Mouse (Mus musculus) forebrain, embryonic 12.5 days (tissue): ENCODE results near the gene Slc44a5. TPM values are rescaled to one million over a fixed set of nuclear protein-coding genes. Genes with fewer than 3 reads are reported as not detected.

Source experiments
- ATAC-seq: fragments of 200-750 bp; cut with Nextera tagmentation; 2 replicates; pipeline ENCODE4 v1.8.0; 2017; ENCODE audit warnings: moderate TSS enrichment; ENCODE audit not compliant: low FRiP score
- H3K27ac ChIP-seq: fragments of 300-500 bp; sonication (generic); 2 replicates; pipeline ENCODE4 v1.5.1; 2016; ENCODE audit warnings: mild to moderate bottlenecking
- H3K27me3 ChIP-seq: fragments of 300-500 bp; sonication (generic); 2 replicates; pipeline ENCODE4 v1.6.1; 2016; ENCODE audit warnings: mild to moderate bottlenecking
- H3K36me3 ChIP-seq: fragments of 300-500 bp; sonication (generic); replicated peaks from 2 replicates; pipeline ENCODE4 v1.6.1; 2016; ENCODE audit warnings: mild to moderate bottlenecking
- H3K4me1 ChIP-seq: fragments of 300-500 bp; sonication (generic); 2 replicates; pipeline ENCODE4 v1.6.1; 2016
- H3K4me2 ChIP-seq: fragments of 300-500 bp; sonication (generic); 2 replicates; pipeline ENCODE4 v1.6.1; 2016; ENCODE audit warnings: mild to moderate bottlenecking, moderate library complexity
- H3K4me3 ChIP-seq: fragments of 300-500 bp; sonication (generic); replicated peaks from 2 replicates; pipeline ENCODE4 v1.5.1; 2016; ENCODE audit warnings: mild to moderate bottlenecking
- H3K9ac ChIP-seq: fragments of 300-500 bp; sonication (generic); 2 replicates; pipeline ENCODE4 v1.6.1; 2016; ENCODE audit warnings: mild to moderate bottlenecking
- H3K9me3 ChIP-seq: fragments of 300-500 bp; sonication (generic); 2 replicates; pipeline ENCODE4 v1.6.1; 2016
- WGBS: fragments of 180-500 bp; shearing (Covaris S2); methylation state at CpG from one replicate; pipeline ENCODE4 v1.1.7; 2016; 5-methylcytosine and 5-hydroxymethylcytosine counted together
- polyA plus RNA-seq: library from polyadenylated mRNA; unstranded; fragments of >200 nt; fragmentation: Nextera tagmentation; extraction: Ambion mirVana; gene quantifications from 2 replicates; pipeline ENCODE4 v1.2.1, GENCODE M21; 2016

The Slc44a5 gene
- polyA plus RNA-seq, 1 experiment from 2014 or later: 4.7 TPM

DNA sequence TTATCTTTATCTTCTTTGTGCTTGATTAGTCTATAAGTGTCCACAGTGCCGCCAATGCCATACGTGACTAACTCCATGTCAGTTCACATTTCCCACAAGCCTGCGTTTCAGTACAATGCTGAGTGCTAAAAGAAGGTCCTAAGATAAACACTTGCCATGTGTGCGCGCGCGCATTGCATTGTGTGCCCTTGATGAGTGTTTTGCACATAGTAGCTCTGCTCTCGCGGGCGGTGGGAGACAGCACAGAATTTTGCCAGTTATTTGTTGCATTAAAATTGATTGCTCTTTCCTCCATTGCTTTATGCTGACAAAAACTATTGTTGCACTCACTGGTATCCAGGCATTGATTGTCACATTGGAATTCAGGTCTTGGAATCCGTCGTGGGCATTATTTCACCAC lies 108.5 kb downstream of the Slc44a5 start:
- Histone ChIP-seq H3K4me3 (no peak overlapping the region), H3K4me2 (peak overlapping the region; percentile 21), H3K9ac (no peak overlapping the region), H3K4me1 (peaks cover 26% of the 10 kb centered on the region), H3K27me3 (no peaks in the 10 kb centered on the region), H3K9me3 (no peaks in the 10 kb centered on the region), H3K27ac (no peak overlapping the region), H3K36me3 (no peaks in the 10 kb centered on the region)
- WGBS: 37% methylated on average over 12 of the region's 12 CpGs
- peak; percentile 71; the same call in 1 of the 2 replicates for ATAC-seq

DNA sequence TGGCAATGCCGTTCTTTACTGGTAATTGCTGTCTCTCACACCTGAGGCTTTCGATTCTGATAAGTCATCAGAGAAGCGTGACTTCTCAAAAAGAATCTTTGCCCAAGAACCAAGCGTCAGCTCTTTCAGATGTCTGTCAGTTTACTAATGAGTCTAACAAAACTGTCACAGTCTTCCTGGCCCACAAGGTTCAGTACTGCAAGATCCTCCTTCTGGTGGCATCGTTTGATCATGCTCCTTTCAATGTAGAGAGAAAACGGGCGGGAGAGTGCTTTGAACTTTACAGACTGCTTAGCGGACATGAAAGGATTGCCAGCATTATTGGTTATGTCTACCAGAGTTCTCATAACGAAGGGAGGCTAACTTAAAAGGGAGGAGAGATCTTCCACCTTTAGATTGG lies 109.0 kb downstream of the Slc44a5 start:
- Histone ChIP-seq H3K4me3 (no peak overlapping the region), H3K9ac (no peak overlapping the region), H3K27ac (peak overlapping the region; percentile 36; the same call in 1 of the 2 replicates), H3K4me2 (peak overlapping the region; percentile 21), H3K27me3 (no peaks in the 10 kb centered on the region), H3K9me3 (no peaks in the 10 kb centered on the region), H3K4me1 (peaks cover 26% of the 10 kb centered on the region), H3K36me3 (no peaks in the 10 kb centered on the region)
- WGBS: 16% methylated on average over 9 of the region's 9 CpGs
- peak; percentile 33; the same call in 1 of the 2 replicates for ATAC-seq

DNA sequence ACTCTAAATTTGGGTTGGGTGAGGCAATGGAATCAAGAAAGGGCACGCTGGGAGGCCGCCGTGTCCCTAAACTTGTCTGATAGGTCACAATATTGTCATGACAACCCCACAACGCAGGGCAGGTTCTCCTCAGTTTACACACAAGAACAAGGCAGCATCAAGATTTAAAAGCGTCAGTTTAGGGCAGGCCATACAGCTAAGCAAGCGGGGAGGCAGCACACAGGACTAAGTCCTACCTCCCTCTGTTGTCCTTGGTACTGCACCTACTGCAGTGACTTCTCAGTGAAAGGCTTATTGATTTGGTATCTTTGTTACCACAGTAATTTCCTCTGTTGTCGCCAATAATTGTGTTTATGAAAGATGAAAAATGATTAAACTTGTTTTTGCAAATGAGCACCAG lies 109.7 kb downstream of the Slc44a5 start:
- H3K27me3 ChIP-seq: no peaks in the 10 kb centered on the region
- no peaks in the 10 kb centered on the region for H3K36me3 ChIP-seq
- peaks cover 26% of the 10 kb centered on the region for H3K4me1 ChIP-seq
- no peak overlapping the region for H3K27ac ChIP-seq
- H3K4me3 ChIP-seq: no peak overlapping the region
- H3K9ac ChIP-seq: no peak overlapping the region
- H3K4me2 ChIP-seq: no peak overlapping the region
- 64% methylated on average over 7 of the region's 7 CpGs for WGBS
- no peaks in the 10 kb centered on the region for H3K9me3 ChIP-seq
- ATAC-seq: no peak

DNA sequence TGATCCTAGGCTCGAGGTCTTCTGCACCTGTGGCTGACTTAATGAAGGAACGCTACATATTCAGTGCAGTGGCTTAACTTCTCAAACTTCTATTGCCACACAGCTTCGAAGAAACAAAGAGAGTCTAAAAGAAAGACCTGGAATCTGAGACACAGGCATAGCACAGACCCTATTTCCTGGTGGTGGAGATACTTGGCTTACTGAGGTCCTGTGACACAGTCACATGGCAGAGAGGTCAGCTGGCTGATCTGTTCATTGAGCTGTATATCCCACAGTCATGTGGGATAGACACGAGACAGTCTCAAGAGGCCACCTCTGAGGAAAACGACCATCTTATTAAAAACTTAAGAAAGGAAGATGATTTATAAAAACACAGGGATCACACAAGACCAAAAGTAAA lies 116.8 kb downstream of the Slc44a5 start:
- 82% methylated on average over 5 of the region's 5 CpGs for WGBS
- Histone ChIP-seq H3K9me3 (no peaks in the 10 kb centered on the region), H3K4me1 (peaks cover 12% of the 10 kb centered on the region; the same call in 1 of the 2 replicates), H3K27me3 (no peaks in the 10 kb centered on the region), H3K4me2 (no peak overlapping the region), H3K27ac (no peak overlapping the region), H3K36me3 (no peaks in the 10 kb centered on the region), H3K9ac (no peak overlapping the region), H3K4me3 (no peak overlapping the region)
- no peak for ATAC-seq

DNA sequence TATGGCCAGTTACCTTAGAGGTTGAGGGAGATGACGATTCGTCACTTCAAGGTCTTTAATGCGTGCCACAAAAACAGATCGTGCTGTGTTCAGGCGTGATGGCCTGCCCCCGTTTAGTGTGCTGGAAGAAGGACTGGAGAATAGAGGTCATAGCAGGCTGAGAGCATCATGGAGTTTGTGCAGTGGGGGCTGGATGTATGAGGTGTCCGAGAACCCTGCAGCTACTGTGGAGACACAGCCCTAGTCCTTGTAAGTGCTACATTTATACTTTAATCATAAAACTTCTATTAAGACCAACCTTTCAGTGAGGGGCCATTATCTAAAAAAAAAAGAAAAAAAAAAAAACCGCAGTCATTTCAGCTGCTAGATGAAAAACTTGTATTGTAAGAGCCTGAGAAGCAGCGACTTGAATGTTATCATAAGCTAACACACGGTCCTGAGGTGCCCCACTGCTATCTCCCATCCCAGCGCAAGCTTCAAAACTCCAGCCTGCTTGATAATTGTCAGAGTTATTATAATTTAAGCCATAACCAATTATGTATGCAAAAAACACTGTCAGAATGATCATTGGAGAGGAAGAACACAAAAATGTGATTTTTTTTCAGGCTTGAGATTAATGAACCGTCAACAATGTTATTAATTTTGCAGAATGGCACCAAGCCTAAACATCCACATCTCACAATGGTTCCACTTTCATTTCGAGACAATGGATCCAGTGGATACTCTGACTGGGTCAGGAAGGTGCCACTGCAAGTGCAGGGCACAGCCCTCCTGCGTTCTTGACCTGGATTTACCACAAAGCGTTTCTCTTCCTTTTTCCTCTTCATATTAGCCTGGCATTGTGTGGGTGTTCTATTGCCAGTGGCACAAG lies 118.5 kb downstream of the Slc44a5 start:
- Histone ChIP-seq H3K4me1 (peaks cover 12% of the 10 kb centered on the region; the same call in 1 of the 2 replicates), H3K9me3 (no peaks in the 10 kb centered on the region), H3K9ac (no peak overlapping the region), H3K27me3 (no peaks in the 10 kb centered on the region), H3K4me2 (no peak overlapping the region), H3K36me3 (no peaks in the 10 kb centered on the region), H3K4me3 (no peak overlapping the region), H3K27ac (no peak overlapping the region)
- no peak for ATAC-seq
- WGBS: 83% methylated on average over 15 of the region's 15 CpGs

DNA sequence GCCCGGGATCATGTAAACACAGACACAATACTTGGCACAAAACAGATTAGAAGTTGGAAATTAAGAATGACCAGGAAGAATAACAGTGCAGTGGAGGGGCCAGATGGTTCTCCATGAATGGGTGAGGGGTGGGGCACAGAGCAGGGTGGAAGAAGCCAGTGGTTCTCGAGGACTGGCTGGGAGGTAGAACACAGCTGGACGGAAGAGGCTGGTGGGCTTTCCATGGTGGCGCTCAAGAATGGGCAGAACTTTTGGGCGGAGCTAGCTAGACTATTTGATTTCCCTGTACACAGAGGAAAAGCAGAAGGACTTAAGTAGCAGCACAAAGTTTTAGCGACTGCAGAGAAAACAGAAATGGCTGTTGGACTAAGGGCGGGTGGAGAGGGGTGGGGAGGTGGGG lies 119.2 kb downstream of the Slc44a5 start:
- Histone ChIP-seq H3K9ac (no peak overlapping the region), H3K36me3 (no peaks in the 10 kb centered on the region), H3K4me3 (no peak overlapping the region), H3K4me1 (peaks cover 12% of the 10 kb centered on the region; the same call in 1 of the 2 replicates), H3K4me2 (no peak overlapping the region), H3K27ac (no peak overlapping the region), H3K27me3 (no peaks in the 10 kb centered on the region), H3K9me3 (no peaks in the 10 kb centered on the region)
- 46% methylated on average over 7 of the region's 7 CpGs for WGBS
- no peak; the same call in 1 of the 2 replicates for ATAC-seq

DNA sequence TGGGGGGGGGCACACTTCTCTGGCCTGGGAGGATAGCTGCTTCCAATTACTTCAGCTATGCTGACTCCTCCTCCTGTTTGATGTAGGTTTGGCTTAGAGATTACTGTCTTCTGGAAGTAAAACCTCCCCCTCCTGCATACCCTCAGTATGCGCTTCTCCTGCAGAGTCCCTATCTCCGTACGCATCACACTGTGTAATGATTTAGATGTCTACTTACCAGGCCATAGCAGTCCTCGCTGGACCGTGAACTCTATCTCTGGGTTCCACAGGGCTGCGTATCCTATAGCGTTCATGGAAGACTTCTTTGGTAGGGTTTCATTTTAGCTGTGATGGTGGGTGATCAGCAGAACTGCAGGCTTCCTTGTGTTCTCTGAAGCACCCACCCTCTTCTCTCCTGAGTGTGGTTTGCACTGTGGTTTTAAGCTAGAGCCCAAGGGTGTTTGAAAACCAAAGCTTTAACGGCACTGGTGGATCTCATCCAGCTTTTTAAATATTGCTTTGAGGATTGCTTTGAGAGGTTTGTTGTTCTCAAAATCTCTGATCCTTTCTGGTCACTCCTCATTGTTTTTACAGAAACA lies 120.6 kb downstream of the Slc44a5 start:
- WGBS: 68% methylated on average over 8 of the region's 8 CpGs
- Histone ChIP-seq H3K27ac (no peak overlapping the region), H3K9me3 (no peaks in the 10 kb centered on the region), H3K4me3 (no peak overlapping the region), H3K4me2 (no peak overlapping the region), H3K4me1 (peaks cover 12% of the 10 kb centered on the region; the same call in 1 of the 2 replicates), H3K27me3 (no peaks in the 10 kb centered on the region), H3K9ac (no peak overlapping the region), H3K36me3 (no peaks in the 10 kb centered on the region)
- no peak for ATAC-seq

DNA sequence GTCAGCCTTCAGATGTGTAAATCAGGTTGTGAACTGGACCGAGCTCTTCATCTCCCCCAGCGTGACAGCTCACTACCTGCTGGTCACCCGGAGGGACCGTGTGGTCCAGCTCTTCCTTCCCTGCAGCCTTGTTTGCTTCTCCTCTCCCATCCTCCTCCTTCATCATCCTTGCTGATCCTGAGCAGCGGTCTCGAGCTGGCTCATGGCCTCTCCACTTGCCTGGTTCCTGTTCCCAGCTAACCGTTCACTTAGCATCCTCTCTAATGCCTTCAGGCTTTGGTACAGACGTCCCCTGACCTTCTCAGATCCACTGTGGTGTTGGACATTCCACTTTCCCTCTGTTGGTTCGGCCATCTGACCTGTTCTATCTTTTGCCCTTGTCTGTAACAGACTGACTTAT lies 128.4 kb downstream of the Slc44a5 start:
- no peaks in the 10 kb centered on the region for H3K27me3 ChIP-seq
- no peak overlapping the region for H3K4me3 ChIP-seq
- 86% methylated on average over 9 of the region's 9 CpGs for WGBS
- H3K4me2 ChIP-seq: no peak overlapping the region
- H3K4me1 ChIP-seq: no peaks in the 10 kb centered on the region; the same call in 1 of the 2 replicates
- no peak overlapping the region for H3K9ac ChIP-seq
- H3K36me3 ChIP-seq: no peaks in the 10 kb centered on the region
- H3K9me3 ChIP-seq: no peaks in the 10 kb centered on the region
- no peak for ATAC-seq
- H3K27ac ChIP-seq: no peak overlapping the region

DNA sequence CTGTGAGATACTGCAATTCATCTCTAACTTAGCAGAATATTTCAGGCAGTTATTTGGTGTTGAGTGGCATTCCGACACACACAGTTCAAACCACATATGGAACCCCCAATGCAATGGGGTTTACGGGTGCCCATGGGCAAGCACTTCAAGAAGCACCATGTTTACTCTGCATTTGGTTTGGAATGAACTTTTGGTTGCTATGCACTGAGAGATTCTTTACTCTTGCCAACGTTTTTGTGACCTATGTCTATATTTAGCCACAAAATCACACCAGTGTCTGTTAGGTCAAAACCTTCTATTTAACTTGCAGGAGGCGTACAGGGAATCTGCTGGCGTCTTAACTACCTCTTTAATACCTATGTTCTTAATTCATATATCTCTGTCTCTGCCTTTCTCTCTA lies 137.3 kb downstream of the Slc44a5 start:
- no peaks in the 10 kb centered on the region; the same call in 1 of the 2 replicates for H3K27me3 ChIP-seq
- H3K27ac ChIP-seq: no peak overlapping the region
- ATAC-seq: no peak
- H3K9me3 ChIP-seq: no peaks in the 10 kb centered on the region
- no peak overlapping the region for H3K4me3 ChIP-seq
- 87% methylated on average over 5 of the region's 5 CpGs for WGBS
- no peaks in the 10 kb centered on the region; the same call in none of the 2 replicates for H3K4me1 ChIP-seq
- H3K9ac ChIP-seq: no peak overlapping the region
- H3K36me3 ChIP-seq: no peaks in the 10 kb centered on the region
- no peak overlapping the region for H3K4me2 ChIP-seq

DNA sequence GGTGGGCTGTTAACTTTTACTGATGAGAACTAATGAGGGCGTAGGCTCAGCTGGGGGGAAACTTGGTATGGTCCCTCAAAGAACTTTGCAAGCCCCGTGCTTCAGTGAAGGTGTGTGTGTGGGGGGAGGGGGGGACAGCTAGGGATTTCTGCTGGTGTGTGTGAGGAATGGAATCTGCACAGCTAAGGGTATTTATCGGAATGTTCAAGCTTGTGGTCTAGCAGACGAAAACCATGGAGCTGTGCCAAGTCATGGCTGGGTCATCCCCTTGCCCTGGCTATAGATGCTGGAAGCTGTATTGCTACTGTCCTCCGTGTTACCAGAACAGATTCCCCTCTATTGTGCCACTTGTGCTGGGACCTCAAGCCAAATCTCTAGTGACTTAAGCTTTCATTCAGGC lies 138.0 kb downstream of the Slc44a5 start:
- no peaks in the 10 kb centered on the region for H3K36me3 ChIP-seq
- H3K4me1 ChIP-seq: no peaks in the 10 kb centered on the region; the same call in 1 of the 2 replicates
- no peaks in the 10 kb centered on the region for H3K9me3 ChIP-seq
- H3K27me3 ChIP-seq: no peaks in the 10 kb centered on the region; the same call in 1 of the 2 replicates
- 75% methylated on average over 5 of the region's 5 CpGs for WGBS
- H3K4me2 ChIP-seq: no peak overlapping the region
- ATAC-seq: no peak
- H3K27ac ChIP-seq: no peak overlapping the region
- H3K4me3 ChIP-seq: no peak overlapping the region
- H3K9ac ChIP-seq: no peak overlapping the region

DNA sequence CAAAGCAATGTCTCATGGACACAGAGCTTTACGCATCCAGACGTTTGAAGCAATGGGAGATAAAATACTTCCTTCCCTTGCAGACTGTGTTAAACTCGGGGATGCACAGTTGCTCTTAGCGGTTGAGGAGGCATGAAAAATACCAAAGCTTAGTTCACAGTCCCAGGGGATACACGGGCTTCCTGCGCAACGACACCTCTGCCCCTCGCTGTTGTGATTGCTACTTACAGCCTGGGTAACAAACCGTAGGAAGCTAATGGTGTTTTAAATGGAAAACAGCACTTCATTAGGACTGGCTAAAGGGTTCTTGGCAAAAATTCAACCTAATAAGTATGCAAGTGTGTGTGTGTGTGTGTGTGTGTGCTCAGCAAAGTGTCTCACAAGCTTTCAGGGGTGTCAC lies 141.8 kb downstream of the Slc44a5 start:
- Histone ChIP-seq H3K4me2 (no peak overlapping the region), H3K9me3 (no peaks in the 10 kb centered on the region), H3K4me3 (no peak overlapping the region), H3K27me3 (no peaks in the 10 kb centered on the region; the same call in 1 of the 2 replicates), H3K4me1 (peaks cover 13% of the 10 kb centered on the region), H3K36me3 (no peaks in the 10 kb centered on the region), H3K27ac (no peak overlapping the region), H3K9ac (no peak overlapping the region)
- 70% methylated on average over 9 of the region's 9 CpGs for WGBS
- peak; percentile 56; the same call in 1 of the 2 replicates for ATAC-seq

DNA sequence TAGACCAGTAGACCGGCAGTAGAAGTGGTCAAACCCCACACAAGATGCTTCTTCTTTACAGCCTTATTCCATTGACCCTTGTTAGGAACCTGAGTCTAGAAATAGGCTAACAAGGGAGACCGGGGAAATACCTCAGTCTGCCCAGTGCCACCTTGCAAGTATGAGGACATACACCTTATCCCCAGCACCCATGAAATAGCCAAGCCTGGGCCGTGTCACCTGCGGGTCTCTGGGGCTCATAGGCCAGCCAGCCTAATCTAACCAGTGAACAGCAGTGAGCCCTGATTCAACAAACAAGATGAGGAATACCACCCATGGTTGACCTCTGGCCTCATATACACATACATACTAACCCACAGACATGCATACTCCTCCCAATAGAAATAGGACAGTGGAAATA lies 142.2 kb downstream of the Slc44a5 start:
- Histone ChIP-seq H3K4me1 (peaks cover 15% of the 10 kb centered on the region), H3K27ac (no peak overlapping the region), H3K36me3 (no peaks in the 10 kb centered on the region), H3K9ac (no peak overlapping the region), H3K4me2 (no peak overlapping the region), H3K27me3 (no peaks in the 10 kb centered on the region; the same call in 1 of the 2 replicates), H3K9me3 (no peaks in the 10 kb centered on the region), H3K4me3 (no peak overlapping the region)
- WGBS: 86% methylated on average over 4 of the region's 4 CpGs
- ATAC-seq: no peak
